Mouse (Mus musculus) intestine, embryonic 16.5 days (tissue): Measurements from ENCODE around the gene Lcmt1. TPM values are rescaled to one million over a fixed set of nuclear protein-coding genes. Genes with fewer than 3 reads are reported as not detected.

ENCODE experiments used
- ATAC-seq: fragments of 200-750 bp; cut with Nextera tagmentation; 2 replicates; pipeline ENCODE4 v1.8.0; 2017; ENCODE audit warnings: moderate TSS enrichment, moderate library complexity
- H3K27ac ChIP-seq: fragments of 300-500 bp; sonication (generic); 2 replicates; pipeline ENCODE4 v1.5.1; 2014; ENCODE audit warnings: mild to moderate bottlenecking, low read length
- H3K27me3 ChIP-seq: fragments of 300-500 bp; sonication (generic); replicated peaks from 2 replicates; pipeline ENCODE4 v1.6.1; 2014; ENCODE audit warnings: low read length, control low read depth, mixed read lengths; ENCODE audit not compliant: control insufficient read depth, insufficient read depth
- H3K36me3 ChIP-seq: fragments of 300-500 bp; sonication (generic); 2 replicates; pipeline ENCODE4 v1.6.1; 2014; ENCODE audit warnings: low read length, control low read depth; ENCODE audit not compliant: control insufficient read depth, insufficient read depth
- H3K4me1 ChIP-seq: fragments of 300-500 bp; sonication (generic); 2 replicates; pipeline ENCODE4 v1.6.1; 2014; ENCODE audit warnings: low read length, control low read depth, mixed read lengths; ENCODE audit not compliant: control insufficient read depth, insufficient read depth
- H3K4me2 ChIP-seq: fragments of 300-500 bp; sonication (generic); 2 replicates; pipeline ENCODE4 v1.6.1; 2014; ENCODE audit warnings: low read depth, low read length, control low read depth
- H3K4me3 ChIP-seq: fragments of 300-500 bp; sonication (generic); 2 replicates; pipeline ENCODE4 v1.5.1; 2014; ENCODE audit warnings: mild to moderate bottlenecking, low read length
- H3K9ac ChIP-seq: fragments of 300-500 bp; sonication (generic); 2 replicates; pipeline ENCODE4 v1.6.1; 2014; ENCODE audit warnings: low read depth, low read length
- H3K9me3 ChIP-seq: fragments of 300-500 bp; sonication (generic); 2 replicates; pipeline ENCODE4 v1.6.1; 2016; ENCODE audit warnings: low read length, control low read depth; ENCODE audit not compliant: control insufficient read depth
- WGBS: fragments of 180-500 bp; shearing (Covaris S2); extraction: QIAGEN DNeasy Blood & Tissue Kit; methylation state at CpG from one replicate; pipeline ENCODE4 v1.1.7; 2014; 5-methylcytosine and 5-hydroxymethylcytosine counted together
- polyA plus RNA-seq: library from polyadenylated mRNA; unstranded; fragments of >200 nt; fragmentation: Nextera tagmentation; extraction: Ambion mirVana; gene quantifications from 2 replicates; pipeline ENCODE4 v1.2.1, GENCODE M21; 2015

Gene Lcmt1
- polyA plus RNA-seq, 1 experiment from 2014 or later, result 47.0 TPM

DNA sequence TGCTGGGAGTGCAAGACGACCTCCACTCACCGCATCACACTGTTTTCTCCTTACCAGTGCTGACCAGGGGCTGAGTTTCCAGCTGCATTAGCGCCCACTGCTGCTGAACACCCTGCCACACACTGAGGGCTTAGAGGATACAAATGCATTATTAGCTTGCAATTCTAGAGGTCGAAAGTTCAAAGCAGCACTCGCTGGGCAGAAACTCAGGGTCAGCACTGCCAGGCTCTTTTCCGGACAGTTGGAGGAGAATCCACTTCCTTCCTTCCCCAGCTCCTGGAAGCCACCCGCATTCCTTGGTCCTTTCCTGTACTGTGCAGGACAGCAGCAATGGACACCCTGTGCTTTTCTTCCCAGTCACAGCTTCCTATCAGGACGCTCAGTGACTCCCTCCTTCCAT, 31.2 kb upstream of the Lcmt1 start:
- no peak overlapping the region for H3K4me2 ChIP-seq
- H3K9ac ChIP-seq, result no peak overlapping the region
- H3K4me1 ChIP-seq, result peaks cover 39% of the 10 kb centered on the region
- no peak overlapping the region for H3K27ac ChIP-seq
- H3K4me3 ChIP-seq, result no peak overlapping the region
- H3K27me3 ChIP-seq, result no peaks in the 10 kb centered on the region
- WGBS, result 52% methylated on average over 8 of the region's 8 CpGs
- no peaks in the 10 kb centered on the region for H3K36me3 ChIP-seq
- no peaks in the 10 kb centered on the region for H3K9me3 ChIP-seq
- ATAC-seq, result no peak

DNA sequence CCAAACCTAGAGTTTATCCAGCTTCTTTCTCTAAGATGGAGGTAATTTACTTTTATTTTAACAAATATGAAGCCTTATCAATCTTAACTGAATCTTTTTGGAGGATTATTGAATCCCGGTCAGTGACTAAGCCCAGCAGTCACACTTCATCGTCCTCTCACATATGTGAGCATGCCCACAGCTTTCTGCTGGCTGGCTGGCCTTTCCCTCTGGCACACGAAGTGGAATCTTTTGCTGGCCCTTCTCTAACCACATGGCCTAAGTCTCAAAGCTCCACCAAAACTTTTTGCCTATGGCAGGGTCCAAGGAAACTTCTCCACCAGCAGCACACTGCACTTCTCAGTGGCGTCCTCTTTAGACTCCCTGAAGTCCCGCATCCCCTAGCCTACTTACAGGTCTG, 27.7 kb upstream of the Lcmt1 start:
- 0 out of 2 replicates have a peak overlapping the region, but pooled peaks have one; percentile 8 for H3K27ac ChIP-seq
- H3K36me3 ChIP-seq, result no peaks in the 10 kb centered on the region
- WGBS, result 55% methylated on average over 5 of the region's 5 CpGs
- no peak overlapping the region for H3K9ac ChIP-seq
- ATAC-seq, result no peak
- H3K9me3 ChIP-seq, result no peaks in the 10 kb centered on the region
- H3K4me3 ChIP-seq, result no peak overlapping the region
- peaks cover 41% of the 10 kb centered on the region for H3K4me1 ChIP-seq
- no peak overlapping the region for H3K4me2 ChIP-seq
- no peaks in the 10 kb centered on the region for H3K27me3 ChIP-seq

GRCm38 (mm10) chr7:123344079-123344780, 25.4 kb upstream of the Lcmt1 start:
- peaks cover 31% of the 10 kb centered on the region for H3K4me1 ChIP-seq
- H3K27ac ChIP-seq, result peak overlapping the region; percentile 52; the same call in 1 of the 2 replicates
- H3K27me3 ChIP-seq, result no peaks in the 10 kb centered on the region
- H3K4me3 ChIP-seq, result no peak overlapping the region
- no peak overlapping the region for H3K9ac ChIP-seq
- 0 out of 2 replicates have a peak overlapping the region, but pooled peaks have one; percentile 5 for H3K4me2 ChIP-seq
- H3K9me3 ChIP-seq, result no peaks in the 10 kb centered on the region
- WGBS, result 76% methylated on average over 5 of the region's 5 CpGs
- no peaks in the 10 kb centered on the region for H3K36me3 ChIP-seq
- peak; percentile 66 for ATAC-seq

DNA sequence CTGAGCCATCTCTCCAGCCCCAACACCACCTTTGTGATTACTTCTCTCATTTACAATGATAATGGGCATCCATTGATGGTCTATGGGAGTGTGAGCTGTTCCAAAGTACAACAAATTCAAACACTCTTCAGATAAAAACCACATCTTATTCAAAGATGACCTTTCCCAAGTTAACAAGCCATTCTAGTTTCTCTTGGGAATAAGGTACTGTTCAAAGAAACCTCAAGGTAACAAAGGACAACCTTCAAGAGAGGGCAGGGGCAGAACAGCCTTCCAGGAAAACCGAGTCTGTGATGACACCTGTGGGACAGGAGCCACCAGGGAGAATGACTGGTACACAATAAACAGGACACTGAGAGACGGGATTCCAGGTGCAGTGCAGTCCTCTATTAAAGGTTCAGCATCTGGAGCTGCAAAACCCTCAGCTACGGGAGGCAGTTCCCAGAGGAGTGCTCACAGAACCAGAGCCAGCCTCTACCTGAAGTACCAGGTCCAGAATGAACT, 24.5 kb upstream of the Lcmt1 start:
- no peaks in the 10 kb centered on the region for H3K9me3 ChIP-seq
- no peaks in the 10 kb centered on the region for H3K27me3 ChIP-seq
- no peak for ATAC-seq
- no peak overlapping the region for H3K4me3 ChIP-seq
- H3K4me1 ChIP-seq, result peaks cover 34% of the 10 kb centered on the region
- no peak overlapping the region for H3K4me2 ChIP-seq
- no peak overlapping the region for H3K27ac ChIP-seq
- H3K36me3 ChIP-seq, result no peaks in the 10 kb centered on the region
- 76% methylated on average over 3 of the region's 3 CpGs for WGBS
- no peak overlapping the region for H3K9ac ChIP-seq

GRCm38 (mm10) chr7:123346631-123347290, 22.8 kb upstream of the Lcmt1 start:
- H3K36me3 ChIP-seq, result no peaks in the 10 kb centered on the region
- H3K4me1 ChIP-seq, result peaks cover 24% of the 10 kb centered on the region
- 61% methylated on average over 7 of the region's 7 CpGs for WGBS
- 0 out of 2 replicates have a peak overlapping the region, but pooled peaks have one; percentile 3 for H3K27ac ChIP-seq
- H3K9ac ChIP-seq, result no peak overlapping the region
- no peak for ATAC-seq
- no peak overlapping the region for H3K4me2 ChIP-seq
- no peak overlapping the region for H3K4me3 ChIP-seq
- H3K27me3 ChIP-seq, result no peaks in the 10 kb centered on the region
- H3K9me3 ChIP-seq, result no peaks in the 10 kb centered on the region

DNA sequence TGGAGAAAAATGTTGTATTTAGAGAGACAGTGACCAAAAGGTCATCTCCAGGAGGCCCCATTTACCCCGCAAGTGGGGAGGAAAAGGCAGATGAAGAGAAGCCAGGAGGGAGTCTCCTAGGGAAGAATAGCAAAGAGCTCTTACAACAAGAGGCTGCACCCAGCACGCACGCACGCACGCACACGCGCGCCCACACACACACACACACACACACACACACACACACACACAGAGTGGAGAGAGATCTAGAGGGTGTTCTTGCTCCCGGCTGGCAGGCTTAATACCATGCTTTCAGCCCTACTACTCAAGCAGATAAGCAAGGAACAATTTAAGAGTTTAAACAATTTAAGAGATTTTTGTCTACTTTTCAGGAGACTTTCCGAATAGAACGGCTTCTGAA, 19.8 kb upstream of the Lcmt1 start:
- peaks cover 21% of the 10 kb centered on the region for H3K4me1 ChIP-seq
- no peak overlapping the region for H3K9ac ChIP-seq
- 67% methylated on average over 11 of the region's 11 CpGs for whole genome bisulfite sequencing
- no peaks in the 10 kb centered on the region for H3K27me3 ChIP-seq
- H3K9me3 ChIP-seq, result no peaks in the 10 kb centered on the region
- H3K4me2 ChIP-seq, result no peak overlapping the region
- H3K36me3 ChIP-seq, result no peaks in the 10 kb centered on the region
- no peak for ATAC-seq
- no peak overlapping the region for H3K4me3 ChIP-seq
- H3K27ac ChIP-seq, result no peak overlapping the region

GRCm38 (mm10) chr7:123350243-123350642, 19.3 kb upstream of the Lcmt1 start:
- peaks cover 25% of the 10 kb centered on the region for H3K4me1 ChIP-seq
- no peak overlapping the region for H3K27ac ChIP-seq
- no peaks in the 10 kb centered on the region for H3K36me3 ChIP-seq
- no peak overlapping the region for H3K9ac ChIP-seq
- no peak for ATAC-seq
- WGBS, result 48% methylated on average over 2 of the region's 2 CpGs
- no peak overlapping the region for H3K4me2 ChIP-seq
- no peaks in the 10 kb centered on the region for H3K9me3 ChIP-seq
- no peaks in the 10 kb centered on the region for H3K27me3 ChIP-seq
- H3K4me3 ChIP-seq, result no peak overlapping the region

- no peak overlapping the region for H3K9ac ChIP-seq
- WGBS, result 96% methylated on average over 4 of the region's 4 CpGs
- no peaks in the 10 kb centered on the region for H3K9me3 ChIP-seq
Measured at GRCm38 (mm10) chr7:123353081-123353480, 16.5 kb upstream of the Lcmt1 start.

DNA sequence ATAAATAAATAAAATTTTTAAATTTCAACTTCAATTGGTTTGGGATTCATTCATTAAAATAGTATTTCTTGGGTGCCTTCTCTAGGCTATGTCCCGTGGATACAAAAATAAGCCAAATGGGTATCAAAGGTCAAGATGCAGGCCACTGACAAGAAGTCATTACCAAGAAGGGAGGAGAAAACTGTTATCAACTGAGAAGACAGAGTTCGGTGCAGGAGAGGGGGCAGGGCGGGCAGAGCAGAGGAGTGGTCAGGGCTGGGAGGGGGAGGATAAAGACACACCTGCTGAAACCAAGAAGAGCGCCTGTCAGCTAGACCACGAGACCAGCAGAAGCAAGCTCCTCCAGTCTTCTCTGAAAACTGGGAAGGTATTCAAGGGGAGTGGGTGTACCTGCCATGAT, 15.7 kb upstream of the Lcmt1 start:
- H3K27me3 ChIP-seq, result no peaks in the 10 kb centered on the region
- no peak overlapping the region for H3K9ac ChIP-seq
- H3K36me3 ChIP-seq, result no peaks in the 10 kb centered on the region
- peaks cover 19% of the 10 kb centered on the region for H3K4me1 ChIP-seq
- H3K4me2 ChIP-seq, result peak overlapping the region; percentile 21; the same call in 1 of the 2 replicates
- peak; percentile 86 for ATAC-seq
- no peaks in the 10 kb centered on the region for H3K9me3 ChIP-seq
- H3K27ac ChIP-seq, result no peak overlapping the region; the same call in 1 of the 2 replicates
- 60% methylated on average over 5 of the region's 5 CpGs for WGBS
- no peak overlapping the region for H3K4me3 ChIP-seq

More at GRCm38 (mm10) chr7:123353081-123353480, 16.5 kb upstream of the Lcmt1 start:
- H3K4me2 ChIP-seq, result no peak overlapping the region
- ATAC-seq, result no peak
- no peaks in the 10 kb centered on the region for H3K36me3 ChIP-seq
- no peak overlapping the region for H3K4me3 ChIP-seq
- H3K27ac ChIP-seq, result no peak overlapping the region
- peaks cover 19% of the 10 kb centered on the region for H3K4me1 ChIP-seq
- H3K27me3 ChIP-seq, result no peaks in the 10 kb centered on the region
